Mouse (Mus musculus) gastrocnemius, postnatal 10 days (tissue): ENCODE results near the gene Fcgrt. TPM values are rescaled to one million over a fixed set of nuclear protein-coding genes. Genes with fewer than 3 reads are reported as not detected.
"Not testable (repeated sequence)": the region's sequence is repeated elsewhere in the genome, so short reads cannot be mapped to it uniquely, and the experiment has no call there.

Experiments
- DNase-seq: peaks from one replicate; pipeline ENCODE4 v3.0.0; 2021; ENCODE audit warnings: mixed read lengths
- total RNA-seq, 2 experiments: library from RNA; stranded (reverse); gene quantifications; 2 replicates each; pipeline ENCODE4 v1.2.3; 2021

The Fcgrt gene
- total RNA-seq, 2 experiments from 2014 or later = 70.9 to 75.2 TPM

DNA sequence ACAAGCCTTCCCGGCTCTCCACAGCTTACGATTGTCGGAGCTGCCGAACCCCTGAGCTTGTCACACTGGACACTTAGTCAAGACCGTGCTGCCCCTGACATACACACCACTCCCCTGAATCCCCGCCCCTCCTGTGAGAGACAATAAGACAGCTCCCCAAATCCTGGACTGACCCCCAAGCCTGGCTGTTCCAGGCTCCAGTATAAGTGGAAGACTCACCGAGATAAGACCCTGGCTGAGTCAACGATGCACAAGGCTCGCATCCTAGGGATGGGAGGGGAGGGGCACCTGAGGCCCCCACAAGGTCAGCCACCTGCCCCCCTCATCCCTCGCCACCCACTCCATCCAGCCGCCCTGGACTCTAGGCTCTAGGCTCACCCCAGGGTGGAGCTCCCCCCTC is 28.2 kb upstream of the Fcgrt start:
- DNase-seq = no peak

- no peak for DNase-seq
Observed at GRCm38 (mm10) chr7:45129776-45130512, 26.3 kb upstream of the Fcgrt start.

DNA sequence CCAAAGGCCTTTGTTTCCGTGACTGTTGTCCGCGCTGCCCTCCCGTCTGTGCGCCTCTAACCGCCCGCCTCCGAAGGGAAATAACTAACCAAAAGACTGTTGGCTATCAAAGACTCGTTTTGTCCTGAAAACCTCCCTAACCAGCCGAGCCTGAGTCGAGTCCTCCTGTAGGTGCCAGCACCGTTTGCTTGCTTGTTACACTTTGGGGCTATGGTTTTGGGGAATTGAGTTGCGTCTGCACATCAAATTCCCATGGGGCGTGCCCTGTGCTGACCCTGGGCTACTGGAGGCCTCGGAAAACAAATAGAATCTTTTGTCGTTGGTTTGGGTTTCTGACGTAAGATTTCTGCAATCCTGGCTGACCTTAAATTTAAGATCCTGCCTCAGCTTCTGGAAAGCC is 25.7 kb upstream of the Fcgrt start:
- DNase-seq = peak; percentile 52

DNA sequence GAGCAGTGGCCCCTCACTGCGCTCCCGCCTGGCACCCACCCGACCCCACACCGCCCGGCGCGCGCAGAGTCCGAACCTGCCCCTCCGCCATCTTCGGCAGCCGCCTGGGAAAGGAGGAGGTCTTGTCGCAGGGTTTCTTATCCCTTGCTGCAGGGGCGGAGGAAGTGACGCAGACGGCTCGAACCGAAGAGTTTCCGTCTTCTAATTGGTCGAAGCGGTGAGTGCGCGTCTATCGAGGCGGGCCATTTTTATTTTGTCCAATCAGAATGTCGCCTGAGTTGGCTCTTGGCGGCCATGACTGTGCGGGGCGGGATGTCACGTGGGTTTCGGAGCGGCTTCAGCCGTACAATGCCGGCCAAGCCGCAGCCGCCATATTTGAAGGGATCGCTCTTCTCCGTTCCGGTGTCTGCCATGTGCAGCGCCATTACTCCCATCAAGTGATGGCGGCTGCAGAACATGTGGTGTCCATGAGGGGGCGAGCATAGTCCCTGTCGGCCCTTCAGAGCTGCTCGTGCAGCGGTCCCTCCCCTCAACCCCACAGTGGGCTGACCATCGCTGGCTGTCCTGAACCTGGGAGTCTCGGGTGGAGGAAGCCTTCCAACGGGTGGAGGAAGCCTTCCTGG is 25.1 kb upstream of the Fcgrt start, which contains the start of gene Rpl13a:
Rpl13a (minus strand) TSS at position 138 of the 623 bp plus-strand sequence.
- DNase-seq = peak; percentile 90

- no peak for DNase-seq
Observed at GRCm38 (mm10) chr7:45127700-45128224, 24.1 kb upstream of the Fcgrt start.

DNA sequence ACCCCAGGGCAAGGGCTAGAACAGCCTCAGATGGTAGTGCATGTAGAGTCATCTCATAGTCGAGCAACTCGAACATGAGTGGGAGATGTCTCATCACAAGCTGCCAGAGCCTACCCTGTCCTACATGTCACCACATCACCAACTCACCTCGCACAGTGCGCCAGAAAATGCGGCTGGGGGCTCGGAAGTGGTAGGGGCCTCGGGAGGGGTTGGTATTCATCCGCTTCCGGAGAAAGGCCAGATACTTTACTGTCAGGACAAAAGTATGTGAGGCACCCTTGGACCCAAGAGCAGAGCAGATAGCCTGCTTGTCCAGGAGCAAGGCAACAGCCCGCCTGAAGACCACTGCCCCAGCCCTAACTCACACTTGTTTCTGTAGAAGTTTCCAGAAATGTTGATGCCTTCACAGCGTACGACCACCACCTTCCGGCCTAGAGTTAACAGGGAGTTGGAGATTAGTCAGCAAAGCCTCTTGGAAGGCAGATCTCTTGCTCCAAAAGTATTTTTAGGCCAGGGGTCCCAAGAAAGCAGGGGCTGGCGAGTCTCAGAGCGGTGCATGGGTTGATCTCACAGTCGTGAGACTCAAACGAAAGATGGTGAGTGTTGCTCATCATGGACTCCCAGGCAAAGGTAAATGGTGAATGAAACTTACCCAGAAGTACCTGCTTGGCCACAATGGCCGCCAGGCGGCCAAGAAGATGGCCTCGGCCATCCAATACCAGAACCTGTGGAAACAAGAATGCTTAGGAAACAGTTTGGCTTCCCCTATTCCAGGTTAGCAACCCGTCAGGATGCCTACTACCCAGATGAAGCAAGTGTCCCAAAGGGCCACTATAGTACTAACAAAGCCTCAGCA is 23.4 kb upstream of the Fcgrt start:
- no peak for DNase-seq

DNA sequence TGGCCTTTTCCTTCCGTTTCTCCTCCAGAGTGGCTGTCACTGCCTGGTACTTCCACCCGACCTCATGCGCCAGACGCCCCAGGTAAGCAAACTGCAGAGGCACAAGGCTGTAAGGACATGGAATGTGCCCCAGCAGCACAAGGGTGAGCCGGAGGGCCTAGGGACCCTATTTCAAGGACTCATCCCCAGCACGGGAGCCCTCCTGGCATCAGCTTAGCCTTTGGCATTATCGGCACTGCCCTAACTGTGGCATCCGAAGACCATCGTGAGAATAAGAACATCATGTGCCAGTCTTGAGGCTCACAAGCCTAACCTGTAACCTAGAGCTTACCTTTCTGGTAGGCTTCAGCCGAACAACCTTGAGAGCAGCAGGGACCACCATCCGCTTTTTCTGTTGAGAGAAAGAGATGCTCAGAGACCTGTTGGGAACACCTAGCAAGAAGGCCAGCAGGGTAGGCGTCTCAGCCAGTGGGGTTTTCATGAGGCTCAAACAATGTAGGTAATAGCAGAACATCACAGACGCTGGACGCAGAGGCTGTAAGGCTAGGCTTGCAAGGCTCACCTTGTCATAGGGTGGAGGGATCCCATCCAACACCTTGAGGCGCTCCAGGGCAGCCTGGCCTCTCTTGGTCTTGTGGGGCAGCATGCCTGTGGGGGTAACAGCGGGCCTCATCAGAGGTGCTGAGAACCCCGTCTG is 22.6 kb upstream of the Fcgrt start:
- DNase-seq = no peak

DNA sequence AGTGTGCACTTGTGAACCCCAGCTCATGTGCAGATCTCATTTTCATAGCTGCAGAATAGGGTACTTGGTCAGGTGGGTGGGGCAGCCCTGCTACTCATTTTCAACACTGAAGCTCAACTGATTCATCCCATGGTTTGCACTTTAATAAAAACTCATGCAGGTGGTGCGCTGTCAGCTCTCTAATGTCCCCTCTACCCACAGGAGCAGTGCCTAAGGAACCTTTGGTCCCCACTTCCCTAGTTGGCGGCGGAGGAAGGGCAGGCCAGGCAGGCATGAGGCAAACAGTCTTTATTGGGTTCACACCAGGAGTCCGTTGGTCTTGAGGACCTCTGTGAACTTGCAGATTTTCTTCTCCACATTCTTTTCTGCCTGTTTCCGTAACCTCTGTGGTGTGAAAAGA is 22.0 kb upstream of the Fcgrt start:
- DNase-seq = not testable (repeated sequence)

- no peak for DNase-seq
Observed at GRCm38 (mm10) chr7:45125144-45125600, 21.5 kb upstream of the Fcgrt start.

DNA sequence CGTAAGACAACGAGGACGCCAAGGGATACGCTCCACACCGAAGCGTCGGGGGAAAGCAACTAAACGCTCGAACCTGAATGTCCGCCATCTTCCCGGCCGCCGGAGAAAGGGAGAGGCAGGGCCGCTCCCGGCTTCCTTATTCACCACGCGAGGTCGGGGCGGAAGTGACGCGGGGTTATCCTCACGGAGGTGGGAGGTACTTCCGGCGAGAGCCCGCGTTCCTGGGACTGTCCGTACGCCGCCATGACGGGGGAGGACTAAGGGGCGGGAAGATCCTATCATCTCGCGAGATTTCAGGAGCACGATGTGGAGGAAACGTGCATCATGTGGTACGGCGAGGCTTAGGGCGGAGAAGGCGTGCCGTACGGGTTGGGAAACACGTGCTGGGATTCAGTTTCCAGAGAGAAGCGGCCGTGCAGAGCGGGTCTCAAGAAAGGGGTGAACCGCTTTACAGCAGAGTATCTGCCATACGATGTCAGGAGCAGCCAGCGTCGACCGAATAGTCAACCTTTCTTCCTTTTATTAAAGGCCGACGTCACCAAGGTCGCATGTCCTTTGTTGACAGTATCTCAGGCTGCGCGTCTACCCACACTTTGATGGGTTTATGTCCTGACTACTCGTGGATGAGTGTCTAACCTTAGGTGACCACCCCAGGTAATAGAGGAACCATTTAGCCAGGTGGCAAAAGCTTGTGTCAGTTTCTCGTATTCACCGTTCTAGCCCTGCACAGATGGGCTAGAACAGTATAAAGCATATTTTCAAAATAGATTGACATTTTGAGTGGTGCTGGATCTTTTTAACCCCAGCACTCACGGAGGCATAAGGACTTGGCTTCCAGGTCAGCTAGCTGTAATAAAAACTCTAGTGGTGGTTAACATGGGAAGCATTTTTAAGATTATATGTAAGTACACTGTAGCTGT is 20.8 kb upstream of the Fcgrt start, which contains the start of gene Rps11:
Rps11 (minus strand) TSS at position 216 of the 920 bp plus-strand sequence.
- DNase-seq = peak; percentile 97

DNA sequence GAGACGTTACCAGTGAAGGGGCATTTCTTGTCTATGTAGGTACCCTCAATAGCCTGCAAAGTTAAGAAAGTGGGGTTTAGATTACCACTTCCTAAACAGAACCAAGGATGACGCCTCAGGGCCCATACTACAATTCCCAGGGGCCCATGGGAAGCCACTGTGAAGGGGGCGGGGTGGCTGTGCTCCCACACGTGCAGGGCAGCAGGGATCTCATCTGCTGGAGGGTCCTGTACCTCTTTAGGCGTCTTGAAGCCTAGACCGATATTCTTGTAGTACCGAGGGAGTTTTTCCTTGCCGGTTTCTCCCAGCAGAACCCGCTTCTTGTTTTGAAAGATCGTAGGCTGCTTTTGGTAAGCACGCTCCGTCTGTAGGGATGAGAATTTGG is 19.5 kb upstream of the Fcgrt start:
- DNase-seq = no peak

- no peak for DNase-seq
Observed at GRCm38 (mm10) chr7:45122561-45123185, 19.0 kb upstream of the Fcgrt start.

GRCm38 (mm10) chr7:45121966-45122365 is 18.3 kb upstream of the Fcgrt start:
- no peak for DNase-seq

GRCm38 (mm10) chr7:45121404-45121803 is 17.8 kb upstream of the Fcgrt start:
- DNase-seq = no peak

DNA sequence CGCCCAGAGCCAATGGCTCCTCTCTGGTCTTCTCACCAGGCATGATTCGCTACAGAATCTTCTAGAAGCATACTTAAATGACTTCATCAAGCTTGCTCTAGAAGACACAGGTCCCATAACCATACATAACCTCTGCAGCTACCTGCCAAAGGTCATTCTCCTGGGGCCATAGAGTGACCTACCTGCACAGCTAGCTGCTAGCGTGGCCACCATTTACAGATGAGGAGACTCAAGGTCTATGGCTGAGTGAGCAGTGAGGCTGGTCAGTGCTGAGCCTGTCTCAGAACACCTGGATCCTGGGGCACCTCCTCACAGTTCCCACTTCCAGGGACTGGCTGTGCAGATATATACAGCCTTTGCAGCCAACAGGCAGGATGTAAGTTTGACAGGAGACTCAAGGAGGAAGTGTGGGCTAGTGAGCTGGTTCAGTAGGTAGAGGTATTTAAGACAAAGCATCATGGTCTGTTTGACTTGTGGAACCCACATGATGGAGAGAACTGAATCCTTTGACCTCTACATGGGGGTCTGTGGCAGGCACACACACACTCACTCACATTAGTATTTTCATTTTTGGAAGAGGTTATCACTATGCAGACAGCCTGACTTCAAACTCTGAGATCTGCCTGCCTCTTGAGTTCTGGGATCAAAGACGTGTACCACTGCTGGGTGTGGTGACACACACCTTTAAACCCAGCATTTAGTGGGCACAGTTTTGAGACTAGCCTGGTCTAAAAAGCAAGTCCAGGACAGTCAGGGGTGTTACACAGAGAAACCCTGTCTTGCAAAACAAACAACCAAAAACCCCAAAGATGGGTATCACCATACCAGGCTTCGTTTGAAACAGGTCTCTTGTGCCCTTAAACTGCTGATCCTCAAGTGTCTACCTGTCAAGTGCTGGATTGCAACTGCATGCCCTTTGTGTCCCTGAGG is 16.4 kb upstream of the Fcgrt start:
- DNase-seq = no peak

DNA sequence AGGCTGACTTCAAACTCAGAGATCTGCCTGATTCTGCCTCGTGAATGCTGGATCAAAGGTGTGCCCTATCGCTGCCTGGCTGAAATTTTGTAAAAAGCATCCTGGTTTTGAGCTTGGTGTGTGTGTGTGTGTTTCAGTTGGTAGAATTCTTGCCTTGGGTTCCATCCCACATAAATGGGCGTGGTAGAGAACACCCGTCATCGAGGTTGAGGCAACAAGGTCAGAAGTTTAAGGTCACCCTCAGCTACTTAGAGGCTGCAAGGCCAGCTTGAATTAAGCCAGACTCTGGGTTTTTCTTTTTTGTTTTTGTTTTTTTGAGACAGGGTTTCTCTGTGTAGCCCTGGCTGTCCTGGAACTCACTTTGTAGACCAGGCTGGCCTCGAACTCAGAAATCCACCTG is 14.7 kb upstream of the Fcgrt start:
- DNase-seq = no peak

- DNase-seq = no peak
Observed at GRCm38 (mm10) chr7:45117566-45117965, 13.9 kb upstream of the Fcgrt start.

GRCm38 (mm10) chr7:45113476-45113875 is 9.8 kb upstream of the Fcgrt start:
- no peak for DNase-seq

DNA sequence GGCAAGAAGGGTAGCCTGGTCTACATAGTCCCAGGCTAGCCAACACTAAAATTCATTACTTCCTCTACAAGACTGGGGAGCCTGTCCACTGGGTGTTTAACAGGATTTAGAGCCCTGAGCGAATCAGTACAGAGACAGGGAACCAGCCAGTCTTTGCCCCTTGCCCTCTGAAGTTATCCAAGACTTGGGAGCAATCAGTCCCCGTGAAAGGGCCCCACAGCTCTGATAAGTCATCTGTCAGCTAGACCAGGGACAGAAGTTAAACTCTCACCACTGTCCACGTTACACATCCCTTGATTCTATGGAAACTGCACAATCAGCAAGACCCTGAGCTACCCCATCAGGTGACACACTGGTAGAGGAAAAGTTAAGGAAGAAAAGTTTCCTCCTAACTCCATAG is 8.9 kb upstream of the Fcgrt start:
- no peak for DNase-seq
